Mouse (Mus musculus) stomach, embryonic 16.5 days (tissue): ENCODE data around the gene Prkaca. TPM values are rescaled to one million over a fixed set of nuclear protein-coding genes. Genes with fewer than 3 reads are reported as not detected.
"Not testable (repeated sequence)": the region's sequence is repeated elsewhere in the genome, so short reads cannot be mapped to it uniquely, and the experiment has no call there.

Source experiments
- ATAC-seq: fragments of 200-750 bp; cut with Nextera tagmentation; 2 replicates; pipeline ENCODE4 v1.8.0; 2017; ENCODE audit warnings: moderate number of reproducible peaks, moderate TSS enrichment; ENCODE audit not compliant: insufficient read depth, low FRiP score
- H3K27ac ChIP-seq: fragments of 300-500 bp; sonication (generic); 2 replicates; pipeline ENCODE4 v1.5.1; 2014; ENCODE audit warnings: low read length
- H3K27me3 ChIP-seq: fragments of 300-500 bp; sonication (generic); 2 replicates; pipeline ENCODE4 v1.6.1; 2014; ENCODE audit warnings: low read length, control low read depth, mixed read lengths; ENCODE audit not compliant: control insufficient read depth, insufficient read depth
- H3K36me3 ChIP-seq: fragments of 300-500 bp; sonication (generic); 2 replicates; pipeline ENCODE4 v1.6.1; 2014; ENCODE audit warnings: low read length; ENCODE audit not compliant: control insufficient read depth, insufficient read depth
- H3K4me1 ChIP-seq: fragments of 300-500 bp; sonication (generic); 2 replicates; pipeline ENCODE4 v1.6.1; 2014; ENCODE audit warnings: low read length, control low read depth, mixed read lengths; ENCODE audit not compliant: control insufficient read depth, insufficient read depth
- H3K4me2 ChIP-seq: fragments of 300-500 bp; sonication (generic); 2 replicates; pipeline ENCODE4 v1.6.1; 2014; ENCODE audit warnings: low read depth, low read length, mixed read lengths
- H3K4me3 ChIP-seq: fragments of 300-500 bp; sonication (generic); replicated peaks from 2 replicates; pipeline ENCODE4 v1.5.1; 2014; ENCODE audit warnings: mild to moderate bottlenecking, low read length
- H3K9ac ChIP-seq: fragments of 300-500 bp; sonication (generic); 2 replicates; pipeline ENCODE4 v1.6.1; 2014; ENCODE audit warnings: low read length
- H3K9me3 ChIP-seq: fragments of 300-500 bp; sonication (generic); replicated peaks from 2 replicates; pipeline ENCODE4 v1.6.1; 2016; ENCODE audit warnings: low read length, control low read depth; ENCODE audit not compliant: control insufficient read depth
- WGBS: fragments of 180-500 bp; shearing (Covaris S2); extraction: QIAGEN DNeasy Blood & Tissue Kit; methylation state at CpG from one replicate; pipeline ENCODE4 v1.1.7; 2014; 5-methylcytosine and 5-hydroxymethylcytosine counted together
- polyA plus RNA-seq: library from polyadenylated mRNA; unstranded; fragments of >200 nt; fragmentation: Nextera tagmentation; extraction: Ambion mirVana; gene quantifications from 2 replicates; pipeline ENCODE4 v1.2.1, GENCODE M21; 2015

Gene Prkaca
- polyA plus RNA-seq, 1 experiment from 2014 or later = 79.8 TPM

- Histone ChIP-seq H3K9ac (no peak overlapping the region), H3K27me3 (no peaks in the 10 kb centered on the region), H3K4me2 (no peak overlapping the region), H3K27ac (no peak overlapping the region), H3K4me1 (peaks cover 12% of the 10 kb centered on the region), H3K36me3 (peaks cover 25% of the 10 kb centered on the region), H3K4me3 (no peak overlapping the region), H3K9me3 (no peaks in the 10 kb centered on the region)
- ATAC-seq = no peak
- 96% methylated on average over 7 of the region's 7 CpGs for WGBS
These were observed 8.7 kb downstream of the Prkaca start for GRCm38 (mm10) chr8:83981533-83981932.

DNA sequence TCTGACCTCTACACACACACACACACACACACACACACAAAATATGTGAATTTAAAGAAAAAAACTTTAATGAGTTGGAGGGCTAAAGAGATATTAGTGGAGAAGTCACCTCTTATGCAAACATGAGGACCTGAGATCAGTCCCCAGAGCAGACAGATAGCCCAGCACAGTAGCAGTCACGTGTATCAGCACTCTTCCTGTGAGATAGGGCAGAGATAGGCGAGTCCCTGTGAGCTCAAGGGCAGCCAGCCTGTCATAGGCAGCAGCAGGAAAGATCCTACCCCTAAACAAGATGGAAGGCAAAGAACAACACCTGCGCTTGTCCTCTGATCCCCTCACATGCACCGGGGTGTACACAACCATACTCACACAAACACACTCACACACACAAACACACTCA, 9.7 kb downstream of the Prkaca start:
- H3K4me1 ChIP-seq = peaks cover 4% of the 10 kb centered on the region; the same call in 1 of the 2 replicates
- H3K4me3 ChIP-seq = no peak overlapping the region
- no peak overlapping the region for H3K9ac ChIP-seq
- ATAC-seq = no peak
- H3K27ac ChIP-seq = no peak overlapping the region
- H3K9me3 ChIP-seq = no peaks in the 10 kb centered on the region
- H3K36me3 ChIP-seq = peaks cover 34% of the 10 kb centered on the region
- WGBS = 82% methylated on average over 4 of the region's 4 CpGs
- no peak overlapping the region for H3K4me2 ChIP-seq
- no peaks in the 10 kb centered on the region for H3K27me3 ChIP-seq

GRCm38 (mm10) chr8:83983222-83983621, 10.4 kb downstream of the Prkaca start:
- ATAC-seq, H3K4me3 ChIP-seq, H3K27me3 ChIP-seq, H3K9ac ChIP-seq, H3K4me2 ChIP-seq, H3K9me3 ChIP-seq, H3K4me1 ChIP-seq, H3K27ac ChIP-seq: not testable (repeated sequence)
- peaks cover 36% of the 10 kb centered on the region for H3K36me3 ChIP-seq
- WGBS = 90% methylated on average over 2 of the region's 2 CpGs

DNA sequence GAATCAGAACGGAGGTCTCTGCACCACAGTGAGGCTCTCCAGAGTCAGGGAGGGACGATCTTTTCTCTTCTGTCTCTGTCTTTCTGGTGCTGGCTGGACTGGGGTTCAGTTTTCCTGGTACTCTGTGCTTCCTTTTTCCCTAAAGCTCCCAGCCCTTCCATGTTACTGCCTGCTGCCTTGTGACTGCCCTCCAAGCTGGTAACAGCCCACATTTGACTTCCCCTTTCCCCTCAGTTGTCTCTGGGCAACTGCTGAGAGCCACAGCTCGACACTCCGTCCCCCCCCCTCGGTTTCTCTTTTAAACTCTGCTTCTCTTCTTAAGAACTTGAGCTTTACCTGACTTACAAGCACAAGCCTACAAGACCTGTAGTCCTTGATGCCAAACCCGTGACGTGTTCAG, 16.4 kb downstream of the Prkaca start:
- Histone ChIP-seq H3K4me2 (no peak overlapping the region), H3K4me1 (no peaks in the 10 kb centered on the region), H3K36me3 (peaks cover 18% of the 10 kb centered on the region), H3K9ac (no peak overlapping the region), H3K9me3 (no peaks in the 10 kb centered on the region), H3K27me3 (no peaks in the 10 kb centered on the region), H3K27ac (no peak overlapping the region), H3K4me3 (no peak overlapping the region)
- no peak for ATAC-seq
- WGBS = 83% methylated on average over 7 of the region's 7 CpGs

GRCm38 (mm10) chr8:83990170-83990569, 17.4 kb downstream of the Prkaca start:
- H3K27me3 ChIP-seq = no peaks in the 10 kb centered on the region
- no peak overlapping the region for H3K27ac ChIP-seq
- H3K9ac ChIP-seq = no peak overlapping the region
- H3K4me3 ChIP-seq = no peak overlapping the region
- no peaks in the 10 kb centered on the region for H3K4me1 ChIP-seq
- H3K36me3 ChIP-seq = peaks cover 18% of the 10 kb centered on the region
- no peak overlapping the region for H3K4me2 ChIP-seq
- no peaks in the 10 kb centered on the region for H3K9me3 ChIP-seq
- no peak for ATAC-seq
- WGBS = 95% methylated on average over 14 of the region's 14 CpGs

DNA sequence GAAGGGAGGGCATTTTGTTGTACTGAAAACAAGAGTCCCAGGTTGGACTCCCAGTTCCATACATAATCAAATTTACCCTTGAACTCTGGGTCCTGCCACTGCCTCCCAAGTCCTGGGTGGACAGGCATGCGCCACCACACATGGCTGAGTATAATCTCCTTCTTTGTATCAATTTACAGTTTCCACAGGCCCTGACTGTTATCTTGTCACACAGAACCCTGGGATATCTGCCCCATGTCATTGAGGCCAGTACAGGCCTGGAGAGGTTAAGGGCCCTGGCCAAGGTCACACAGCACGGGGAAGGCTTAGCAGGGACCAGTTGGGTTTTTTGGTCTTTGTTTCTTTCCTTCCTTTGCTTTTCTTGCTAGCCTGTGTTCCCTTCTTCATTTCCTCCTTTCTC, 19.7 kb downstream of the Prkaca start:
- no peaks in the 10 kb centered on the region for H3K4me1 ChIP-seq
- no peak overlapping the region for H3K4me3 ChIP-seq
- peaks cover 5% of the 10 kb centered on the region; the same call in 1 of the 2 replicates for H3K36me3 ChIP-seq
- no peaks in the 10 kb centered on the region for H3K9me3 ChIP-seq
- no peak overlapping the region for H3K9ac ChIP-seq
- no peaks in the 10 kb centered on the region for H3K27me3 ChIP-seq
- H3K27ac ChIP-seq = no peak overlapping the region
- no peak overlapping the region for H3K4me2 ChIP-seq
- 82% methylated on average over 2 of the region's 2 CpGs for WGBS
- no peak for ATAC-seq

DNA sequence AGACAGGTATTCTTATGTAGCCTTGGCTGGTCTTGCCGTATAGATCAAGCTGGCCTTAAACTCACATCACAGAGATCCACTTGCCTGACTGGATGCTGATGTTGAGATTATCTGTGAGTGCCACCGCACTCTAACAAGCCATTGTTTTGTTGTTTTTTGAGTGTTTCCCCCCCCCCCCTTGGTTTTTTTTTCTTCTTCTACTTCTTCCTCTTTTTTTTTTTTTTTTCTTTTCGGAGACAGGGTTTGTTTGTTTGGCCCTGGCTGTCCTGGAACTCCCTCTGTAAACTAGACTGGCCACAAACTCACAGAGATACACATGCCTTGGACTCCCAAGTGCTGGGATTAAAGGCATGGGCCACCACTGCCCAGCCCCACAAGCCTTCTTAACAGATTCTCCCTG, 21.2 kb downstream of the Prkaca start:
- Histone ChIP-seq H3K9me3 (no peaks in the 10 kb centered on the region), H3K4me3 (no peak overlapping the region), H3K27ac (no peak overlapping the region), H3K27me3 (no peaks in the 10 kb centered on the region), H3K4me1 (peaks cover 5% of the 10 kb centered on the region), H3K4me2 (no peak overlapping the region), H3K36me3 (0 out of 2 replicates have a peak, but pooled peaks cover 3% of the 10 kb centered on the region), H3K9ac (no peak overlapping the region)
- no peak for ATAC-seq
- WGBS = 71% methylated on average over 3 of the region's 3 CpGs

- H3K9me3 ChIP-seq = no peaks in the 10 kb centered on the region
- no peaks in the 10 kb centered on the region for H3K27me3 ChIP-seq
- H3K4me1 ChIP-seq = peaks cover 16% of the 10 kb centered on the region
- 25% methylated on average over 12 of the region's 12 CpGs for WGBS
- H3K4me2 ChIP-seq = peak overlapping the region; percentile 86
- 0 out of 2 replicates have a peak, but pooled peaks cover 8% of the 10 kb centered on the region for H3K36me3 ChIP-seq
- H3K27ac ChIP-seq = no peak overlapping the region
- peak overlapping the region; percentile 83 for H3K4me3 ChIP-seq
- H3K9ac ChIP-seq = no peak overlapping the region; the same call in 1 of the 2 replicates
- ATAC-seq = no peak
These were observed 23.2 kb downstream of the Prkaca start for GRCm38 (mm10) chr8:83995973-83996372.

DNA sequence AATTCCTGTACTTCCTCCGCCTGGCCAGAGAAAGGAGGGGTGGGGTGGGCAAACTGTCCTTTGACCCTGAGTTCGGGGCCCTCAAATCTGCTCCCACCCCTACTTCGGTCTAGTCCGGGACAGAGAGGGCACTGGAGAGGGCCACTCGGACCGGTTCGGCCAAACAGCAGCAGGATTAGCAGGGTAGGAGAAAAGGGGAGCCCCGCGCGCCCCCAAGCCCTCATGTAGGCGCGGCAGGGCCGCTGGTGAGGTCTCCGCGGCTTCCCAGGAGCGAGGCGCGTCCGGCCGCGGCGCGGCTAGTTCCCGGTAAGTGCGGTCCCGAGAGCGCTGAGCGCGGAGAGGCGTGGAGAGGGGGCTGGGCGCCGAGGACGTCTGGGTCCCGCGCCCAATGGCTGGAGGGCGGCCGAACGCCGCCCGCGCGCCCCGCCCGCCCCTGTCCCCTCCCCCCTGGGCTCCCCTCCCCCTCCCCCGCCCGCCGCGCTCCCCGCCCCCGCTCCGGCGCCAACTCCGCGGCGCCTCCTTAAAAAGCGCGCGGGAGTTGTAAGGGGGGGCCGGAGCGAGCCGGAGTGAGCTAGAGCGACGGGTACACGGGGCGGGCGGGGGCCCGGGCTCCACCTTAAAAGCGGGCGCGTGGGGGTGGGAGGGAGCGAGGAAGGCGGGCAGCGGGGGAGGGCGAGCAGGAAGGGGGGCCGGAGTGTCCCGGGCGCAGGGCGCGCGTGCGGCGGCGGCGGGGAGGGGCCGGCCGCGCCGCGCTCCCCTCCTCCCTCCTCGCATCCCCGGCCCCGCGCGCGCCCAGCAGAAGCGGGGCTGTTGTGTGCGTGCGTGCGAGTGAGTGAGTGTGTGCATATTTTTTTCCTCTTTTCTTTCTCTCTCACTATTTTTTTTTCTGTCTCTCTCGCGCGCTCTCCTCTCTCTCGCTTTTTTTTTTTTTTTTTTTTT, 24.0 kb downstream of the Prkaca start:
- Histone ChIP-seq H3K27me3 (no peaks in the 10 kb centered on the region), H3K4me1 (peaks cover 20% of the 10 kb centered on the region), H3K9ac (peak overlapping the region; percentile 89), H3K4me3 (peak overlapping the region; percentile 83), H3K9me3 (no peaks in the 10 kb centered on the region), H3K36me3 (peaks cover 7% of the 10 kb centered on the region; the same call in 1 of the 2 replicates), H3K4me2 (peak overlapping the region; percentile 86), H3K27ac (peak overlapping the region; percentile 98)
- ATAC-seq = peak; percentile 91
- WGBS = 2% methylated on average over 66 of the region's 103 CpGs
